Mouse (Mus musculus) embryonic facial prominence, embryonic 10.5 days (tissue): ENCODE measurements around the gene Nkain2. TPM values are rescaled to one million over a fixed set of nuclear protein-coding genes. Genes with fewer than 3 reads are reported as not detected.

Experiments used
- DNase-seq: peaks from one replicate; pipeline ENCODE4 v3.0.0-alpha.2; 2017; ENCODE audit warnings: low spot score
- H3K27ac ChIP-seq: fragments of 300-500 bp; sonication (generic); replicated peaks from 2 replicates; pipeline ENCODE4 v1.5.1; 2016; ENCODE audit warnings: mild to moderate bottlenecking
- H3K27me3 ChIP-seq: fragments of 300-500 bp; sonication (generic); replicated peaks from 2 replicates; pipeline ENCODE4 v1.6.1; 2016; ENCODE audit warnings: low read depth, mild to moderate bottlenecking; ENCODE audit not compliant: poor library complexity, severe bottlenecking
- H3K36me3 ChIP-seq: fragments of 300-500 bp; sonication (generic); replicated peaks from 2 replicates; pipeline ENCODE4 v1.6.1; 2016; ENCODE audit warnings: mild to moderate bottlenecking, moderate library complexity
- H3K4me1 ChIP-seq: fragments of 300-500 bp; sonication (generic); 2 replicates; pipeline ENCODE4 v1.6.1; 2016
- H3K4me3 ChIP-seq: fragments of 300-500 bp; sonication (generic); 2 replicates; pipeline ENCODE4 v1.5.1; 2016; ENCODE audit warnings: mild to moderate bottlenecking, moderate library complexity
- H3K9me3 ChIP-seq: fragments of 300-500 bp; sonication (generic); 2 replicates; pipeline ENCODE4 v1.6.1; 2016; ENCODE audit warnings: mild to moderate bottlenecking
- WGBS: fragments of 180-500 bp; shearing (Covaris S2); methylation state at CpG from one replicate; pipeline ENCODE4 v1.1.7; 2016; 5-methylcytosine and 5-hydroxymethylcytosine counted together
- polyA plus RNA-seq: library from polyadenylated mRNA; unstranded; fragments of >200 nt; fragmentation: Nextera tagmentation; extraction: Ambion mirVana; gene quantifications from 2 replicates; pipeline ENCODE4 v1.2.1, GENCODE M21; 2016

Nkain2 gene
- polyA plus RNA-seq, 1 experiment from 2014 or later = 0.36 TPM

DNA sequence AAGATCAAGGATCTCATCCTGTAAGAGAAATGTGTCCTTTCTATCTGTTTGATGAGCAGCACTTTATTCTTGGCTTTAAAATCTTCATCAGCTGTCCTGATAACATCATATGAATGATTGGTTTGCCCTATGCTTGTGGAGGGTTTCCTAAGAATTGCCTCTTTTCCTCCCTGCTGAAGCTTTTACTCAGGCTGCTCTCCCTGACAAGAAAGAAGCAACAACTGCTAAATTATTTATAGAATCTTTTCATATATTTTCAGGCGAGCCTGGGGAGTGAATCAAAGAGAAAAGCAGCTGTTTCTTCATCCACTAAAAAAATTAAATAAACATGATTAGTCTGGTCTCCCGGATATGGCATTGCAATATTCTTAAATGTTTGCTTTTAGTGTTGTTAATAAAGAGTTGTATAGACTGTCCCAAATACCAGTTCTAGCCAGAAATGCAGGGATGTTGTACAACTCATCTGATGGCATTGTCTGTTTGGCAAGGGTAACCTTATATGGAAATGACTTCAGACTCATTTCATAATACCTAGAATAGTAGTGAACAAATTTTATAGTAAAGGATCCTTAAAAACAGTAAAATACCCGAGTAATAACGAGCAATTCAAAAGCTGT, 646.9 kb downstream of the Nkain2 start:
- H3K27ac ChIP-seq = no peak overlapping the region
- 83% methylated on average over 4 of the region's 4 CpGs for WGBS
- no peak overlapping the region for H3K4me3 ChIP-seq

DNA sequence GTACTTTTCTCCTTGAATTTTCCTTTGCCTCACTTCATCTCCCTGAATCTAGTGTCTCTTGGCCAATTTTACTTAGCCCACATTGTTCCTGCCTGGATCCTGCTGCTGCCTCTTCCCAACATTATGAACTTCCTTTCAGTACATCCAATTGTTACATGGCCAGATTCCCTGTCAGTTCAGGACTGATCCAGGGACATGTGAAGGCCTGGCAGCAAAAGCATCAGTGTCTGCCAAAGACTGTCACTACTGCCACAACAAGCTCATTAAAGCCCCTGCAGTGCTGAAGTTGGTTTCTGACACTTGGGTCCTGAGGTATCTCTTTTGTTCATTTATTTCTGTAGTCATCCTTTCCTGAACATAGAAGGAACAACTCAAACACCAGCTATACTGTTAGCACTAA, 649.1 kb downstream of the Nkain2 start:
- DNase-seq = no peak
- Histone ChIP-seq H3K27me3 (no peaks in the 10 kb centered on the region), H3K4me3 (no peak overlapping the region), H3K9me3 (no peaks in the 10 kb centered on the region), H3K36me3 (no peaks in the 10 kb centered on the region), H3K27ac (no peak overlapping the region), H3K4me1 (no peaks in the 10 kb centered on the region)

More for the DNA sequence above, 646.9 kb downstream of the Nkain2 start:
- DNase-seq = no peak
- no peaks in the 10 kb centered on the region for H3K27me3 ChIP-seq
- no peaks in the 10 kb centered on the region for H3K4me1 ChIP-seq
- no peaks in the 10 kb centered on the region for H3K9me3 ChIP-seq
- H3K36me3 ChIP-seq = no peaks in the 10 kb centered on the region

DNA sequence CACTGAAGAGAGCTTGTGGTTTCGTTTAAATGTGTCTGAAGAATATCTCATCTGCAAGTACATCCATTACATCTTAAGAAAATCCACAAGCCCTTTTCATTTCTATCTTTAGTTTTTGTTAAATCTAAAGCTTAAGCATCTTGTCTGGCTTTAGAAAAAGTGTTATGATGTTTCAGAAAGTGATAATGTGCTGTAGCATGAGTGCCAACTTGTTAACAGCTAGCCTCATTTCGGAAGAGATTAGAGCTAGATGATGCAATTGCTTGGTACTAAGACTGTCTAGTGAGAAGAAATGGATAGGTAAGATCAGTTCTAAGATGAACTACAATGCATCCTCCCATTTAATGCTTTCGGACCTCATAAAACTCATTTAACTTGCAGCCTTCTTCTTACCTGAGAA, 707.3 kb downstream of the Nkain2 start:
- no peak for DNase-seq
- H3K4me3 ChIP-seq = no peak overlapping the region
- H3K9me3 ChIP-seq = no peaks in the 10 kb centered on the region
- H3K27ac ChIP-seq = no peak overlapping the region
- no peaks in the 10 kb centered on the region for H3K4me1 ChIP-seq
- 90% methylated on average over 3 of the region's 3 CpGs for WGBS
- no peaks in the 10 kb centered on the region for H3K27me3 ChIP-seq
- no peaks in the 10 kb centered on the region for H3K36me3 ChIP-seq

DNA sequence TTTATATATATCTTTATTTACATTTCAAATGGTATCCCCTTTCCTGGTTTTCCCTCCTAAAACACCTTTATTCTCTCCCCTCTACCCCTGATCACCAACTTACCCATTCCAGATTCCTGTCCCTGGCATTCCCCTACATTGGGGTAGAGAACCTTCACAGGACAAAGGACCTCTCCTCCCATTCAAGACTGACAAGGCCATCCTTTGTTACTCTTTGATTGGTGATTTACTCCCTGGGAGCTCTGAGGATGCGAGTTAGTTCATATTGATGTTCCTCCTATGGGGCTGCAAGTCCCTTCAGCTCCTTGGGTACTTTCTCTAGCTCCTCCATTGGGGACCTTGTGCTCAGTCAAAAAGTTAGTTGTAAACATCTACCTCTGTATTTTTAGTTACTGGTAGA, 798.9 kb downstream of the Nkain2 start:
- H3K27me3 ChIP-seq = no peaks in the 10 kb centered on the region
- H3K4me1 ChIP-seq = no peaks in the 10 kb centered on the region

DNA sequence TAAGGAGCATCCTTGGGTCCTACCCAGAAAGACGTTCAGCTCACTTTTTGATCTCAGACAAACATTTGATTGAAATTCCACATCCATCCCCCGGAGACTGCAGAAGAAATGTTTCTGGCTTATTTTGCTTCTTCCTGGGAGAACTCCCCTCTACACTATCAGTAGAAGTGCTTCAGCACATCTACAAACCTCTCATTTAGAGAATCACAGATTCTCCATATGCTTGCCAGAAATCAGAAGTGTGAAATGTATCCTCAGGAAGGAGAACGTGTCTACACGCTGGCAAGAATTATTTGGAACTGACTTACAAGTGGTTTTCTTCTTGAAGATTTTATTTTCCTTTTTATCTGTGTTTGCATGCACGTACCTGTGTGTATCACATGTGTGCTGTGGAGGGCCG, 829.9 kb downstream of the Nkain2 start:
- WGBS = 90% methylated on average over 6 of the region's 6 CpGs
- Histone ChIP-seq H3K27me3 (no peaks in the 10 kb centered on the region), H3K36me3 (no peaks in the 10 kb centered on the region), H3K9me3 (no peaks in the 10 kb centered on the region), H3K4me1 (no peaks in the 10 kb centered on the region), H3K27ac (no peak overlapping the region), H3K4me3 (no peak overlapping the region)
- DNase-seq = no peak

More for the DNA sequence above, 798.9 kb downstream of the Nkain2 start:
- no peak overlapping the region for H3K27ac ChIP-seq
- DNase-seq = no peak
- no peaks in the 10 kb centered on the region for H3K36me3 ChIP-seq
- H3K9me3 ChIP-seq = no peaks in the 10 kb centered on the region
- 60% methylated on average over 1 of the region's 1 CpGs for WGBS
- H3K4me3 ChIP-seq = no peak overlapping the region

DNA sequence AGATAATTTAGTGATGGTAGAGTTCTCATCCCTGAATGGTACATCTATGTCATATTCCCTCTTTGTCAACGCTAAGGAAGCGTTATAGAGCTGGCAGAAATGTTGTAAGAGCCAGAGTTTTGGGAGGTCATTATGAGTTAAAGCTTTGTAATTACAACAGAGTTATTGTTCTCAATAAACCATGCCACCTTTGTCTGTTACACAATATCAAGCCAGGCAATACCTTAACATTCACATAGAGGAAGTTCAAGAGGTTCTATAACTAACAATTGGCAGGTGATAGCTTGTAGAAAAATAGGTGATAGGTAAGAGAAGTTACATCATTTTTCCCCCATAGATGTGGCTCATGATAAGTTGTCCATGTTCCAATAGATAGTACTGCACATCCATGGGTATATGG, 832.0 kb downstream of the Nkain2 start:
- H3K9me3 ChIP-seq = no peaks in the 10 kb centered on the region
- no peak for DNase-seq
- no peaks in the 10 kb centered on the region for H3K4me1 ChIP-seq
- WGBS = 82% methylated on average over 2 of the region's 2 CpGs
- no peaks in the 10 kb centered on the region for H3K27me3 ChIP-seq
- H3K4me3 ChIP-seq = no peak overlapping the region
- no peaks in the 10 kb centered on the region for H3K36me3 ChIP-seq
- no peak overlapping the region for H3K27ac ChIP-seq

DNA sequence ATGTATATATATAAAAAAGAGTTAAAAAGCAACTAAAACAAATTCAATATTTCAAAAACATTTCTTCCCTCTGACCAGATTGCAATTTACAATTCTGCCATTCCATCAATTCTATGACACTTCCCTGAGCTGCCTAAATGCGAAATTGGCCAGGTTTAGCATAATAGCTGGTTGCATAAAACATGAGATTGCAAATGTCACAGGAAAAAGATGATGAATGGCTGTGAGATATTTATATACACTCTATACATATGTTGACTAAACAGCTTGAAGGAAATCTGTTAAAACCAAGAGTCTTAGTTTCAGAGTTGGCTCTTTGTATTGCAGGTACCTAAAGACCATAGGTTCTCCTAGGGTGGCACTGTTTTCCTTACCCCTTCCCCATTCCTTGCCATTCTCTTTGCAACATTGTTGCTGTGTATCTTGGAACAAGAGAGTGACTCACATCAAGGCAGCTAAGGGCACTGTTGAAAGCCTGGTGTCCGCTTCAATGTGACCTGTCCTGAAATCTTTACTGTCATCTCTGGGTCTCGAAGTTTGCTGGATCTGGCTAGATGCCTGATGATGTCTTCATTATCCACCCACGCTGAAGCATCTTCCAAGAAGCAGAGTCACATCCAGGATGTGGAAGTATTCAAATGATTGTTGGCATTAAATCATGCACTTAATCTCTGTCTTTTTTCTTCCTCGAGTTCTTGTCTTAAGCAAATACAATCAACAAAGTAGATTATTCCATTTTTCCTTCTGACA, 837.5 kb downstream of the Nkain2 start:
- no peak overlapping the region for H3K27ac ChIP-seq
- H3K4me1 ChIP-seq = no peaks in the 10 kb centered on the region
- H3K36me3 ChIP-seq = no peaks in the 10 kb centered on the region
- H3K4me3 ChIP-seq = no peak overlapping the region
- WGBS = 83% methylated on average over 5 of the region's 5 CpGs
- H3K27me3 ChIP-seq = no peaks in the 10 kb centered on the region
- no peak for DNase-seq
- no peaks in the 10 kb centered on the region for H3K9me3 ChIP-seq

DNA sequence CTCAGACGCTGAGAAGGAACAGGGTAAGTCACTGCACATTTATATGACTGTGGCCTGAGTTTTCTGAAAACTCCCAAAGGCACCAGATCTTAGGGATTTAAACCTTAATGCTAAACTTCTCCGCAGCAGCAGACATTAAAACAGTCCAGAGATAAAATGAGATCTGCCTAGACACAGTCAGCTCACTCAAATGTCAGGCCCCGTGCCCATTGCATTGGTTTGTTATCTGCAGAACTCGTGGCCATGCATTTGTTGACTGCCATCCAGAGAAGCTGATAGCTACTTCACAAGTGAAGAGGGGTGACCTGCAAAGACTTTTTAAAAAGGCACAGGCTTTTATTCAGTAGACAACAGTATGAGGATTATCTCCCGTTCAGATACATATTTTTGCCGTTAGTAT, 838.2 kb downstream of the Nkain2 start:
- H3K4me3 ChIP-seq = no peak overlapping the region
- no peaks in the 10 kb centered on the region for H3K4me1 ChIP-seq
- no peak overlapping the region for H3K27ac ChIP-seq
- 88% methylated on average over 6 of the region's 6 CpGs for WGBS
- no peak for DNase-seq
- H3K9me3 ChIP-seq = no peaks in the 10 kb centered on the region
- H3K36me3 ChIP-seq = no peaks in the 10 kb centered on the region
- H3K27me3 ChIP-seq = no peaks in the 10 kb centered on the region

DNA sequence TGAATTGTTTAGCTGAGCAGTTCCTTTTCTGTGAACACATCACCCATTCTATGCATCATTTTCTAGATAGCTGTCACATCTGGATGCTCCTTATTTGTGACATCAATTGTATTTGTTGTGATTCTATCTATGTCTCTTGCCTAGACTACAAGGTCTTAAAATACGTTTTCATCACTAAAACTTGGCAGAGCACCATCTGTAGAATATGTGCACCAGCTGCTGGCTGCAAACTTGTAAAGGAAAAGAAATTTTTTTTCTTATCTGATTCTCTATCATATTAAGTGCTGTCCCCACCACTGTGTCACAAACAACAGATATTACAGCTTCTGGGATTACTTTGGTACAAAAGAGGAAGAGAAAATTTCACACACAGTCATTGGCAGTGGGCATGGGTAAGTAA, 860.3 kb downstream of the Nkain2 start:
- no peak for DNase-seq
- WGBS = 61% methylated on average over 1 of the region's 1 CpGs
- H3K27me3 ChIP-seq = no peaks in the 10 kb centered on the region
- H3K4me3 ChIP-seq = no peak overlapping the region
- no peaks in the 10 kb centered on the region for H3K4me1 ChIP-seq
- H3K9me3 ChIP-seq = no peaks in the 10 kb centered on the region
- no peaks in the 10 kb centered on the region for H3K36me3 ChIP-seq
- H3K27ac ChIP-seq = no peak overlapping the region

DNA sequence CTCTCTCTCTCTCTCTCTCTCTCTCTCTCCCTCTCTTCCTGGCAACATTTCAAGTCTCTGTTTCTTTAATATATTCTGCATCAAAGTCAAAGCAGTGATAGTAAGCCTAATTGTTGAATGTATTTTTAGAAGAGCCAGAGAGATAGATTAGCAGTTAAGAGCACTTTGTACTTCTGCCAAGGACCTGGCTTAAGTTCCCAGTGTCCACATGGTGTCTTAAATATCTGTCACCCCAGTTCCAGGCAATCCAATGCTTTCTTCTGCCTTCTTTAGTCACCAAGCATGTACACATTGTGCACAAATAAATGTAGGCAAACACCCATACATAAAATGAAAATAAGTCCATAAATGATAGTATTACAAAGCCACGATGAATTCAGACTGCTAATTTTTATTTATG, 871.9 kb downstream of the Nkain2 start:
- WGBS = 81% methylated on average over 1 of the region's 1 CpGs
- DNase-seq = no peak
- no peak overlapping the region for H3K4me3 ChIP-seq
- H3K27me3 ChIP-seq = no peaks in the 10 kb centered on the region
- no peaks in the 10 kb centered on the region for H3K9me3 ChIP-seq
- no peaks in the 10 kb centered on the region for H3K36me3 ChIP-seq
- no peaks in the 10 kb centered on the region for H3K4me1 ChIP-seq
- H3K27ac ChIP-seq = no peak overlapping the region

DNA sequence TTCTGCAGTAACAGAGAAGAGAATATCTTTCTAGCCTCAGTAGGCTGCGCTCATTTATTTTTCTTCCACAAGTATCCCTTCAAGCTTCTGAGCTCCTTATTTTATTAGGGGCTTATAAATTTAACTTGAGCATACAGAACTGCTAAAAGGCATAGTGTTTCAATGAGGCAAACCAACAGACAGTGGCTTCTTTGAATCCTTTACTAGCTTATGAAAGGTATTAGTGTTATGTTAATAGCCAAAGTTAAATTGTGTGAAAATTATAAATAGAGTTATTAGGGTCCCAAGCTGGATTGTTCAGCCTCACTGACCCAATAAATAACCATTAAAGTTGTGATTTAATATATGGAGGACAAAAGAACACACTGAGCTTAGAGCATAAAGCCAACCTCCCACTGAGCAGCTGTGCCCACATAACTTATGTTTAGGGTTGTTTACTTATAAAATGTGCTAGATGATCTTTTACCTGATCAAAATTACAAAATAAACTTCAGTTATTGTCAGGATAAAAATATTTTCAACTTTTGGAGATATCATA, 889.0 kb downstream of the Nkain2 start:
- no peaks in the 10 kb centered on the region for H3K9me3 ChIP-seq
- no peaks in the 10 kb centered on the region for H3K27me3 ChIP-seq
- WGBS = 92% methylated on average over 1 of the region's 1 CpGs
- H3K36me3 ChIP-seq = no peaks in the 10 kb centered on the region
- no peak overlapping the region for H3K27ac ChIP-seq
- no peaks in the 10 kb centered on the region for H3K4me1 ChIP-seq
- no peak overlapping the region for H3K4me3 ChIP-seq
- no peak for DNase-seq

DNA sequence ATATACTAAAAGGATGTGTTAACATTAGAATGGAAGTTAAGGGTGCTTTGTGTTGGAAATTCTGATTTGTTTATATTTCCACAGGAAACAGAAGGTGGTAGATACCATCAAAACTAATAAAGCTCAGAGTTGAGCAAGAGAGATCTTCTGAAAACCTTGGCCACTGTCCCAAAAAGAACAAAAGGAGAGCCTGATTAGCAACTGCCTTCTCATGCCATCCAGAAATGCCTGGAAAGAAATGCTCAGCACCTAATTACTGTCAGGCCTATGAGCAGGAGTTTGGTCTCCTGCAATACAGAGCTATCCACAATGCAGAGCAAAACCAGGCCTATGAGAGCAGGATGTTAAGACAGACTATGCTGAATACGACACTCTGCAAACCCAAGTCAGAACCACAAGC, 897.1 kb downstream of the Nkain2 start:
- no peak for DNase-seq
- no peak overlapping the region for H3K27ac ChIP-seq
- no peaks in the 10 kb centered on the region for H3K9me3 ChIP-seq
- H3K4me3 ChIP-seq = no peak overlapping the region
- H3K36me3 ChIP-seq = no peaks in the 10 kb centered on the region
- no peaks in the 10 kb centered on the region for H3K4me1 ChIP-seq
- no peaks in the 10 kb centered on the region for H3K27me3 ChIP-seq
- 89% methylated on average over 1 of the region's 1 CpGs for WGBS

DNA sequence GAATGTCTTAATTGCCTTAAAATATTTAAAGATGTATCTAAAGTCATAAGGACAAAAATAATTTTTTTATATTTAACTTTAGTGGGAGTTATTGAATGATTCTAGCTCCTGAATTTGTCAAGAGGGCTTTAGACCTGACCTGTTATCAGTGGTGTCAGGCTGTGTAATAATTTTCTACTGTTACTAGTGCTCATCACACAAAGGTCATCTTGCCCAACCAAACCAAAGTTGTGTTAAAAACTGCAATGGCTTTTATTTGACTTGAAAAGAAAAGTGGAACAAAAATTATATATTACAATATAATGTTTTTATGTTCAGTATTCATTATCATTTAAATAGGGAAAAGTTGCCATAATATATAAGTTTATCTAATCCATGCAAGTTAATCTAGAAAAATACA, 911.9 kb downstream of the Nkain2 start:
- no peaks in the 10 kb centered on the region for H3K27me3 ChIP-seq
- H3K4me3 ChIP-seq = no peak overlapping the region
- no peaks in the 10 kb centered on the region for H3K9me3 ChIP-seq
- DNase-seq = no peak
- H3K36me3 ChIP-seq = no peaks in the 10 kb centered on the region
- no peak overlapping the region for H3K27ac ChIP-seq
- no peaks in the 10 kb centered on the region for H3K4me1 ChIP-seq
